Mouse (Mus musculus) ES-Bruce4 (cell line): ENCODE results near the gene Rab1b. TPM values are rescaled to one million over a fixed set of nuclear protein-coding genes. Genes with fewer than 3 reads are reported as not detected.
A peak's percentile ranks its signal among the peaks of the same experiment; 100 is the strongest.

Source experiments
- H3K27ac ChIP-seq: 2 replicates; pipeline ENCODE4 v1.5.1; 2012; ENCODE audit warnings: low read length, inconsistent platforms; ENCODE audit not compliant: insufficient read depth
- H3K27me3 ChIP-seq: 2 replicates; pipeline ENCODE4 v1.6.1; 2012; ENCODE audit warnings: mild to moderate bottlenecking, low read length, inconsistent platforms; ENCODE audit not compliant: control insufficient read depth, poor library complexity, insufficient read depth, severe bottlenecking
- H3K36me3 ChIP-seq: 2 replicates; pipeline ENCODE4 v1.6.1; 2012; ENCODE audit warnings: inconsistent platforms, mild to moderate bottlenecking, low read length, moderate library complexity; ENCODE audit not compliant: control insufficient read depth, poor library complexity, insufficient read depth, severe bottlenecking
- H3K4me1 ChIP-seq: one replicate; pipeline ENCODE4 v1.8.1; 2011; ENCODE audit warnings: low read length; ENCODE audit not compliant: control insufficient read depth, insufficient read depth
- H3K4me3 ChIP-seq: 2 replicates; pipeline ENCODE4 v1.5.1; 2011; ENCODE audit warnings: low read depth, mild to moderate bottlenecking, low read length
- H3K9ac ChIP-seq: 2 replicates; pipeline ENCODE4 v1.6.1; 2012; ENCODE audit warnings: low read depth, mild to moderate bottlenecking, inconsistent platforms; ENCODE audit not compliant: poor library complexity, severe bottlenecking
- H3K9me3 ChIP-seq: replicated peaks from 2 replicates; pipeline ENCODE4 v1.6.1; 2012; ENCODE audit warnings: mild to moderate bottlenecking, low read length, inconsistent platforms; ENCODE audit not compliant: control insufficient read depth, poor library complexity, insufficient read depth, severe bottlenecking
- CTCF ChIP-seq: IDR thresholded peaks from one replicate; pipeline ENCODE4 v1.8.1; 2011; ENCODE audit warnings: low read depth, low read length
- EP300 ChIP-seq: IDR thresholded peaks from 2 replicates; pipeline ENCODE4 v1.6.1; 2011; ENCODE audit warnings: low read depth, low read length; ENCODE audit not compliant: insufficient read depth
- POLR2A ChIP-seq: IDR thresholded peaks from one replicate; pipeline ENCODE4 v1.8.1; 2011; ENCODE audit warnings: low read length; ENCODE audit not compliant: insufficient read depth
- polyA plus RNA-seq: library from polyadenylated mRNA; stranded (reverse); fragments of >200 nt; gene quantifications from 2 replicates; pipeline ENCODE4 v1.2.4, GENCODE M21; 2011; ENCODE audit warnings: low read depth; ENCODE audit not compliant: missing spikeins, insufficient read depth, insufficient read length

Gene Rab1b
- polyA plus RNA-seq, 1 experiment = 70.5 TPM

GRCm38 (mm10) chr19:5069486-5069885, 37.4 kb downstream of the Rab1b start:
- no peaks in the 10 kb centered on the region for H3K36me3 ChIP-seq
- peaks cover 6% of the 10 kb centered on the region for H3K4me1 ChIP-seq
- no peak overlapping the region for H3K4me3 ChIP-seq
- no peak overlapping the region for H3K9ac ChIP-seq
- H3K9me3 ChIP-seq = no peaks in the 10 kb centered on the region
- no peak overlapping the region for H3K27ac ChIP-seq
- no peaks in the 10 kb centered on the region for H3K27me3 ChIP-seq
- TF ChIP-seq CTCF = no peak

- no peaks in the 10 kb centered on the region for H3K27me3 ChIP-seq
- no peak overlapping the region for H3K27ac ChIP-seq
- peaks cover 6% of the 10 kb centered on the region for H3K4me1 ChIP-seq
- H3K4me3 ChIP-seq = peak overlapping the region; percentile 39
- H3K36me3 ChIP-seq = no peaks in the 10 kb centered on the region
- H3K9me3 ChIP-seq = no peaks in the 10 kb centered on the region
- H3K9ac ChIP-seq = peak overlapping the region; percentile 33; the same call in 1 of the 2 replicates
- TF ChIP-seq CTCF = no peak
- no peak for TF ChIP-seq EP300
- TF ChIP-seq POLR2A = no peak
These were observed 38.2 kb downstream of the Rab1b start for GRCm38 (mm10) chr19:5068570-5069234.

- Histone ChIP-seq H3K9ac (peak within 1 kb of the TSS; percentile 33), H3K4me1 (peaks cover 6% of the 10 kb centered on the region), H3K9me3 (no peaks in the 10 kb centered on the region), H3K27ac (no peak within 1 kb of the TSS), H3K4me3 (peak within 1 kb of the TSS; percentile 39), H3K36me3 (no peaks in the 10 kb centered on the region), H3K27me3 (no peaks in the 10 kb centered on the region)
- TF ChIP-seq POLR2A = no peak
- TF ChIP-seq CTCF = no peak
- no peak for TF ChIP-seq EP300
These were observed 38.9 kb downstream of the Rab1b start, which contains the start of gene Cd248 for GRCm38 (mm10) chr19:5067867-5068569. TSS of gene Cd248 (plus strand) at chr19:5068078.

- Histone ChIP-seq H3K27me3 (no peaks in the 10 kb centered on the region), H3K4me3 (peak overlapping the region; percentile 10; the same call in 1 of the 2 replicates), H3K9ac (no peak overlapping the region), H3K9me3 (no peaks in the 10 kb centered on the region), H3K4me1 (peaks cover 12% of the 10 kb centered on the region), H3K27ac (no peak overlapping the region), H3K36me3 (no peaks in the 10 kb centered on the region)
- TF ChIP-seq CTCF = no peak
- no peak for TF ChIP-seq EP300
- no peak for TF ChIP-seq POLR2A
These were observed 39.7 kb downstream of the Rab1b start for GRCm38 (mm10) chr19:5067040-5067799.

- H3K36me3 ChIP-seq = no peaks in the 10 kb centered on the region
- no peaks in the 10 kb centered on the region for H3K9me3 ChIP-seq
- H3K4me1 ChIP-seq = peaks cover 22% of the 10 kb centered on the region
- H3K27ac ChIP-seq = no peak overlapping the region
- no peak overlapping the region for H3K4me3 ChIP-seq
- H3K27me3 ChIP-seq = no peaks in the 10 kb centered on the region
- H3K9ac ChIP-seq = no peak overlapping the region
- TF ChIP-seq CTCF (no peak), POLR2A (no peak), EP300 (no peak)
These were observed 41.8 kb downstream of the Rab1b start for GRCm38 (mm10) chr19:5065104-5065503.
